Mouse (Mus musculus) common myeloid progenitor, adult 5-6 weeks (primary cell): ENCODE results near the gene Gm21887. TPM values are rescaled to one million over a fixed set of nuclear protein-coding genes. Genes with fewer than 3 reads are reported as not detected.
"Not testable (repeated sequence)": the region's sequence is repeated elsewhere in the genome, so short reads cannot be mapped to it uniquely, and the experiment has no call there.

Source experiments
- ATAC-seq: replicated peaks from 2 replicates; pipeline ENCODE4 v1.8.0; 2016; ENCODE audit warnings: low read depth, mild to moderate bottlenecking, moderate TSS enrichment, inconsistent platforms; ENCODE audit not compliant: poor library complexity, severe bottlenecking
- total RNA-seq: library from RNA; stranded (forward); fragments of 200-1000, 187-1606 nt; gene quantifications from 2 replicates; pipeline ENCODE4 v1.2.3, GENCODE M21; 2017

The Gm21887 gene
- total RNA-seq, 1 experiment from 2014 or later: 116 TPM

DNA sequence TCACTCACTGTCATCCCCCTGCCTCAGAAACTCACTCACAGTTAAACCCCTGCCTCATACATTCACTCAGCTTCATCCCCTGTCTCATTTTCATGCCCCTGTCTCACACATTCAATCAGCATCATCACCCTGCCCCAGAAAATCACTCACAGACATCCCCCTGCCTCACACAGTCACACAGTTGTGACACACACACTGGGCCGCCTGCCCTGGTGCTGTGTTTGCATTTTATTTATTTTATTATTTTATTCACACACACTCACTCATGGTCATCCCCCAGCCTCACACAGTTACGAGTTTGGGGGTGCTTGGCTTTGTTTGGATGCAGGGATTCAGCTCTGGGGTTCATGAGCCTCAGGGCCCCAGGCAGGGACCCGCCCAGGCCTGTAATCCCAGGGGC is 875 bp upstream of the Gm21887 start:
- ATAC-seq: not testable (repeated sequence)

DNA sequence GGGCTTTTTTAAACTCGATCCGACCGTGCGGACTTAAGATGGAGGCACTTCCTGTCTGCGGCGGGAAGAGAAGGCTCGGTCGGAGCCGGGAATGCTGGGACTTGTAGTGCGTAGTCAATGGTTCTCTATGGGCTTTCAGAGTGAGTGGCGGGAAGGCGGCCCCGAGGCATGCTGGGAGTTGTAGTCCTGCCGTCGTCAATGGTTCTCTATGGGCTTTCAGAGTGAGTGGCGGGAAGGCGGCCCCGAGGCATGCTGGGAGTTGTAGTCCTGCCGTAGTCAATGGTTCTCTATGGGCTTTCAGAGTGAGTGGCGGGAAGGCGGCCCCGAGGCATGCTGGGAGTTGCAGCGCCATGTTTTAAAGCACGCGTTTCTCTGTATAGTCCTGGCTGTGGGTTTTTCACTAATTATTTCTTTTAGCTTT is 352 bp downstream of the Gm21887 start:
- peak; percentile 85 for ATAC-seq

DNA sequence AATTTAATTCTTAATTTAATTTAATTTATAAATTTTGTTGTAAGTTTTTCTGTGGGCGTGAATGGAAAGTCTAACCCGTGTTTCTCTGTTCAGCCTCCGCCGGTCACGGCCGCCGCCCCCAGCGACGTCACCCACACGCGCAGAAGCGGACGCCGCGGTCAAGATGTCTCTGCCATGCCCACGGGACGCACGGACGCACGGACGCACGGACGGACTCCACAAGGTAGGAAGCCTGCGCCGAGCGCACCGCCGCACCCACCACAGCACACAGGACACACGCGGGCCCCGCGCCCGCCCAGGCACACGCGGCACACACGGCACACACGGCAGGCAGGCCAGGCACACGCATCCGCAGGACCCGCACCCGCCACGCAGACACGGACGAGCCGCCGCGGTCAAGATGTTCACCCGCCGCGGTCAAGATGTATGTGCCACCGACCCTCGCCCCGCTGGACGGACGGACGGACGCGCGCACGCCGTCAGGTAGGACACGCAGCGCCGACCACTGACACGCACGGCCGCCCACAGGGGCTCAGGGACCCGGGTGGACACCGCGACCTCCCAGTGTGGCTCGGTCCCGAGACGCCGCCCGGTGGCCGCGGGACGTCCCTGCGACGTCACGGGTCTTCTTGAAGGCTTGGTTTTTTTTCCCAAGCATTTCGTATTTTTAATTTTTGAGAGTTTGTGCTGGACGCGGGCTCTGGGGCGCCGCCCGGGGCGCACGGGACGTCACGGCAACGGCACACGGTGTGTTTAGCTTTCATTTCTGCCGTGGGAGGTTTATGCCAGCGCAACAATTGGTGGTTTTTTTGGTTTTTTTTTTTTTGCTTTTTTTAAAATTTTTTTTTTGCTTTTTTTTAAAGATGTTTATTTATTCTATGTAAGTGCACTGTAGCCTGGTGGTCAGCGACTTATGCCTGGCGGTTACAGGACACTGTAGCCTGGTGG is 1.4 kb downstream of the Gm21887 start:
- ATAC-seq: peak; percentile 26

DNA sequence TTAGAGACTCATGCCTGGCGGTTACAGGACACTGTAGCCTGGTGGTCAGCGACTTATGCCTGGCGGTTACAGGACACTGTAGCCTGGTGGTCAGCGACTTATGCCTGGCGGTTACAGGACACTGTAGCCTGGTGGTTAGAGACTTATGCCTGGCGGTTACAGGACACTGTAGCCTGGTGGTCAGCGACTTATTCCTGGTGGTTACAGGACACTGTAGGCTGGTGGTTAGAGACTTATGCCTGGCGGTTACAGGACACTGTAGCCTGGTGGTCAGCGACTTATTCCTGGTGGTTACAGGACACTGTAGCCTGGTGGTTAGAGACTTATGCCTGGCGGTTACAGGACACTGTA is 2.0 kb downstream of the Gm21887 start:
- not testable (repeated sequence) for ATAC-seq

DNA sequence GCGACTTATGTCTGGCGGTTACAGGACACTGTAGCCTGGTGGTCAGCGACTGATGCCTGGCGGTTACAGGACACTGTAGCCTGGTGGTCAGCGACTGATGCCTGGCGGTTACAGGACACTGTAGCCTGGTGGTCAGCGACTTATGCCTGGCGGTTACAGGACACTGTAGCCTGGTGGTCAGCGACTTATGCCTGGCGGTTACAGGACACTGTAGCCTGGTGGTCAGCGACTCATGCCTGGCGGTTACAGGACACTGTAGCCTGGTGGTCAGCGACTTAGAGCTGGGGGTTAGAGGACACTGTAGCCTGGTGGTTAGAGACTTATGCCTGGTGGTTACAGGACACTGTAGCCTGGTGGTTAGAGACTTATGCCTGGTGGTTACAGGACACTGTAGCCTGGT is 4.0 kb downstream of the Gm21887 start:
- not testable (repeated sequence) for ATAC-seq

DNA sequence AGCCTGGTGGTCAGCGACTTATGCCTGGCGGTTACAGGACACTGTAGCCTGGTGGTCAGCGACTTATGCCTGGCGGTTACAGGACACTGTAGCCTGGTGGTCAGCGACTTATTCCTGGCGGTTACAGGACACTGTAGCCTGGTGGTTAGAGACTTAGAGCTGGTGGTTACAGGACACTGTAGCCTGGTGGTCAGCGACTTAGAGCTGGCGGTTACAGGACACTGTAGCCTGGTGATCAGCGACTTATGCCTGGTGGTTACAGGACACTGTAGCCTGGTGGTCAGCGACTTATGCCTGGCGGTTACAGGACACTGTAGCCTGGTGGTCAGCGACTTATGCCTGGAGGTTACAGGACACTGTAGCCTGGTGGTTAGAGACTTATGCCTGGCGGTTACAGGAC is 4.6 kb downstream of the Gm21887 start:
- ATAC-seq: not testable (repeated sequence)

DNA sequence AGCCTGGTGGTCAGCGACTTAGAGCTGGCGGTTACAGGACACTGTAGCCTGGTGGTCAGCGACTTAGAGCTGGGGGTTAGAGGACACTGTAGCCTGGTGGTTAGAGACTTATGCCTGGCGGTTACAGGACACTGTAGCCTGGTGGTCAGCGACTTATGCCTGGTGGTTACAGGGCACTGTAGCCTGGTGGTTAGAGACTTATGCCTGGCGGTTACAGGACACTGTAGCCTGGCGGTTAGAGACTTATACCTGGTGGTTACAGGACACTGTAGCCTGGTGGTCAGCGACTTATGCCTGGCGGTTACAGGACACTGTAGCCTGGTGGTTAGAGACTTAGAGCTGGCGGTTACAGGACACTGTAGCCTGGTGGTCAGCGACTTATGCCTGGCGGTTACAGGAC is 6.4 kb downstream of the Gm21887 start:
- not testable (repeated sequence) for ATAC-seq

DNA sequence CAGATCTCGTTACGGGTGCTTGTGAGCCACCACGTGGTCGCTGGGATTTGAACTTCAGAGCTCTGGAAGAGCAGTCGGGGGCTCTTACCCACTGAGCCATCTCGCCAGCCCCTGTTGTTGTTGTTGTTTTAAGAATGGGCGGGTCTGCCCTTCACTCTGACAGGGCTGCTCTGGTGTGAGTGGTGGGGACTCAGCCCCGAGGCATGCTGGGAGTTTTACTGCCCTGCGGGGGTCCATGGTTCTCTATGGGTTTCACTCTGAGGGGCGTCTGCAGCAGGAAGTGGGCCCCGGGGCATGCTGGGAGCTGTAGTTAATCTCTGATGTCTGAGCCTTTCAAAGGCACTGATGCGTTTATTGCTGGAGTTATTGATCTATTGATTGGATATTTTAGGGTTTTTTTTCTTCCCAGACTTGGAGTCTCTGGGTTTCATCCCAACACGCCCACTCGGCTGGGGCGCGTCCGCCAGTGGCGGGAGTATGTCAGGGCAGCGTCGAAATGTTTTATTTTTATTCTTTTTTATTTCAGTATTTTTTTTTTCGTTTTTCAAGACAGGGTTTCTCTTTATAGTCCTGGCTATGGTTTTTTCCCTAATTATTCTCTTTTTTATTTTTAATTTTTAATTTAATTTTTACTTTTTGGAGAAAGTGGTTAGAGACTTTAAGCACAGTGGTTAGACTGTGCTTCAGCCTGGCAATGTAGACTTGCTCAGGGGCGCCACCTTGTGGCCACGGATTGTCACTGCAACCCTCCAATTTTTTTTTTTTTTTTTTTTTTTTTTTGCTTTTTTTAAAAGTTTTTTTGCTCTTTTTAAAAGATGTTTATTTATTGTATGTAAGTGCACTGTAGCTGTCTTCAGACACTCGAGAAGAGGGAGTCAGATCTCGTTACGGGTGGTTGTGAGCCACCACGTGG is 8.1 kb downstream of the Gm21887 start:
- ATAC-seq: peak; percentile 62

DNA sequence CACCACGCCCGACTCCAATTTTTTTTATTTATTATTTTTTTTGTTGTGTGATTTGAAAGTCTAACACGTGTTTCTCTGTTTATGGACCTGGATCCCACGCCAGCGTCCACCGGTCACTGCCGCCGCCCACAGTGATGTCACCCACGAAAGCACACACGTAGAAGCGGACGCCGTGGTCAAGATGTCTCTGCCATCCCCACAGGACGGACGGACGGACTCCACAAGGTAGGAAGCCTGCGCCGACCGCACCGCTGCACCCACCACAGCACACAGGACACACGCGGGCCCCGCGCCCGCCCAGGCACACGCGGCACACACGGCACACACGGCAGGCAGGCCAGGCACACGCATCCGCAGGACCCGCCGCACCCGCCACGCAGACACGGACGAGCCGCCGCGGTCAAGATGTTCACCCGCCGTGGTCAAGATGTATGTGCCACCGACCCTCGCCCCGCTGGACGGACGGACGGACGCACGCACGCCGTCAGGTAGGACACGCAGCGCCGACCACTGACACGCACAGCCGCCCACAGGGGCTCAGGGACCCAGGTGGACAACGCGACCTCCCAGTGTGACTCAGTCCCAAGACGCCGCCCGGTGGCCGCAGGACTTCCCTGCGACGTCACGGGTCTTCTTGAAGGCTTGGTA is 9.2 kb downstream of the Gm21887 start:
- ATAC-seq: peak; percentile 36

DNA sequence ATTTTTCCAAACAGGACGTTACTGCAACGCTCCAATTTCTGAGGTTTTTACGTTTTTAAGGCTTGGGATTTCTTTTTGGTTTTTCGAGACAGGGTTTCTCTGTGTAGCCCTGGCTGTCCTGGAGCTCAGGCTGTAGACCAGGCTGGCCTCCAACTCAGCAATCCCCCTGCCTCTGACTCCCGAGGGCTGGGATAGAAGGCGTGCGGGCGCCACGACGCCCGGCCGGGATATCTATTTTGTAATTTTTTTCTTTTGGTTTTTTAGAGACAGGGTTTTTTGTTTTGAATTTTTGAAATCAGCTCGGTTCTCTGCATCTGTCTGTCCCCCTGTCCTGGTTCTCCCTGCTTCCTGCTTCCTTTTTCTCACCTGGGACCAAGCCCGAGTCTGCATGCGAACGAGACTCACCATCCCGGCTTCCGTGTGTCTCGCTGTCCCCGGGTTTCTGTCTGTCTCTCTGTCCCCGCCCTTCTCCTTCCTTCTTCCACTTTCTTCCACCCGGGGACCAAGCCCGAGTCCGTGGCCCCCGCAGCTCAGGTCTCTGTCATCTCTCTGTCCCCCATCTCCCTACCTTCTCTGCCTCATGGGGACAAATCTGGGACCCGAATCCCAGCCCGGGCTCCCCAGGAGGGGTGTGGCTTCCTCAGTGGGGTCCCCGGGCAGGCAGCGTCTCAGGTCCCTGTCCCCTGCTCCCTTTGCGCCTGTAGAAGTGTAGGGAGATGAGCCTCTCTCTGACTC is 9.9 kb downstream of the Gm21887 start:
- ATAC-seq: peak; percentile 8; the same call in 1 of the 2 replicates

DNA sequence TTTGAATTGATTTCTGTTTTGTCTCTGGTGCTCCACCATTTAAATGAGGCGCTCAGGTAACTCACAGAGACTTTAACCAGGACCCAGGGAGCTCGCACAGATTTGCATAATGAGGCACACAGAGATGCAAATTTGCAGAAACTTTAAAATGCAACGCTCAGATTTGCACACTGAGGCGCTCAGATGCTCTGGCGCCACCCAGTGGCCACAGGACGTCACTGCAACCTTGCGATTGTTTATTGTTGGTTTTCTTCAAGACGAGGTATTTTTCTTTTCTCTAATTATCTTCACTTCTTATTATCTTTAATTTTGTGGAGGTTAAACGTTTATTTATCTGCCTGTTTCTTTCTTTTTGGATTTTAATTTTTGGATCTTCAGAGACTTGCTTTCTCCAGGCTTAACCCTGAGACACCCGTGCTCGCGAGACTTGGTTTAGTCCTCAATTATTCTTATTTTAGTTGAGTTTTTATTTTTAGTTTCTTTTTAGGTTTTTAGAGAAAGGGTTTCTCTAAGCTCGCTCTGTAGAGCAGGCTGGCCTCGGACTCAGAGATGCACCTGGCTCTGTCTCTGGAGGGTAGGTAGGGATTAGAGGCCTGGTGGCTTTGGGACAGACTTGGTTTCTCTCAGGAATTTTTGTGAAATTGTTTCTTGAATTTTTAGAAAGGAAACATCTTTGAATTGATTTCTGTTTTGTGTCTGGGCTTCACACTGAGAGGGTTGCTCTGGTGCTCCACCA is 10.7 kb downstream of the Gm21887 start:
- ATAC-seq: peak; percentile 20; the same call in 1 of the 2 replicates

DNA sequence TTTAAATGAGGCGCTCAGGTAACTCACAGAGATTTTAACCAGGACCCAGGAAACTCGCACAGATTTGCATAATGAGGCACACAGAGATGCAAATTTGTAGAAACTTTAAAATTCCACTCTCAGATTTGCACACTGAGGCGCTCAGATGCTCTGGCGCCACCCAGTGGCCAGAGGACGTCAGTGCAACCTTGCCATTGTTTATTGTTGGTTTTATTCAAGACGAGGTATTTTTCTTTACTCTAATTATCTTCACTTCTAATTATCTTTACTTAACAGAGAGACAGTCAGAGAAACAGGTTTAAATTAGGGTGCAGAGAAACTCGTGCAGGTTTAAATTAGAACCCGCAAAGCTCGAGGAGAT is 11.2 kb downstream of the Gm21887 start:
- peak; percentile 22 for ATAC-seq

DNA sequence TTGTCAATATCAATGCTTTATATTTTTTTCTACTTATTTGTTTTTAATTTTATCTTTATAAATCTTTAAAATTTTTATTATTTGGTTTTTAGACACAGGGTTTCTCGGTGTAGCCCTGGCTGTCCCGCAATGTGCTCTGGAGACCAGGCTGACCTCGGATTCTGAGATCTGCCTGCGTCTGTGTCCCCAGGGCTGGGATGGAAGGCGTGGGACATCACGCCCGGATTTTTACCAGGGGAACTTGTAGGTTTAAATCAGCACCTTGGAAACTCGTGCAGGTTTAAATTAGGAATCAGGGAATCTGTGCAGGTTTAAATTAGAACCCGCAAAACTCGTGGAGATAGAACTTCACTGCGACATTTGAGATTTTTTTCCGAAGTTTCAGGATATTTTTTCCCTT is 11.7 kb downstream of the Gm21887 start:
- ATAC-seq: not testable (repeated sequence)

DNA sequence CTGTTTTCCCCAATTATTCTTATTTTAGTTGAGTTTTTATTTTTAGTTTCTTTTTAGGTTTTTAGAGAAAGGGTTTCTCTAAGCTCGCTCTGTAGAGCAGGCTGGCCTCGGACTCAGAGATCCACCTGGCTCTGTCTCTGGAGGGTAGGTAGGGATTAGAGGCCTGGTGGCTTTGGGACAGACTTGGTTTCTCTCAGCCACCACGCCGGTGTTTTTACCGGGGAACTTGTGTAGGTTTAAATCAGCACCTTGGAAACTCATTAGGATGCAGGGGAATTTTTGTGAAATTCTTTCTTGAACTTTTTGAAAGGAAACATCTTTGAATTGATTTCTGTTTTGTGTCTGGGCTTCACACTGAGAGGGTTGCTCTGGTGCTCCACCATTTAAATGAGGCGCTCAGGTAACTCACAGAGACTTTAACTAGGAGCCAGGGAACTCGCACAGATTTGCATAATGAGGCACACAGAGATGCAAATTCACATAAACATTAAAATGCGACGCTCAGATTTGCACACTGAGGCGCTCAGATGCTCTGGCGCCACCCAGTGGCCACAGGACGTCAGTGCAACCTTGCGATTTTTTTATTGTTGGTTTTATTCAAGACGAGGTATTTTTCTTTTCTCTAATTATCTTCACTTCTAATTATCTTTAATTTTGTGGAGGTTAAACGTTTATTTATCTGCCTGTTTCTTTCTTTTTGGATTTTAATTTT is 12.4 kb downstream of the Gm21887 start:
- ATAC-seq: 0 out of 2 replicates have a peak, but pooled peaks have one; percentile 5
